18 mouse cellular contexts compared by ENCODE assay signal in the genomic region with DNA sequence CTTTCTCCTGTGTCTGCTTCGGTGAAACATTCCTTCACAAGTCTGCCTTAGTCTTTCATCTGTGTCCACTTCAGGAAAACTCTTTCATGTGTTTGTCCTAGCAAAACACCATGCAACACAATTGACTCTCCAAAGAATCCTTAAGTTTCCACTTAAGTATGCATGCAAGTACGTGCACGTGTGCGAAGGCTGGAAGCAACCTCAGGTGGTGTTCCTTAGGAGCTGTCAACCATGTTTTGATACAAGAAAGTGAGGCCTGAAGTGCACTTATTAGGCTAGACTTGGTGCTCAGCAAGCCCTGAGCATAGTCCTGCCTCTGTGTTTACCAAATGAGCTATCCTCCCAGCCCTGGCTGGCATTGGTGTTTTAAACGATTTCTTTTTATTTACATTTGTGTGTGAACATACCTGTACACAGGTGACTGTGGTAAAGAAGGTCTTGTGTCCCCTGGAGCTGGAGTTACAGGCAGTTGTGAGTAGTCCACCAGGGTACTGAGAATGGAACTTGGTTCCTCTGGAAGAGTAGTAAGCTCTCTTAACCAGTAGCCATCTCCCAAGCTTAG.
"Had no signal": no experiment of that assay in that cellular context is flagged by ENCODE, and none has a peak within 500 bp of the region (broad histone marks: within the 10 kb centered on the region; RNA-seq: fewer than 3 reads in every experiment).

No protein-coding gene starts in this region.

- H3K4me3 ChIP-seq: left cerebral cortex, adult 2 months; limb, embryonic 13.5 days; liver, embryonic 12.5 days; liver, embryonic 15.5 days; lung, embryonic 15.5 days; midbrain, embryonic 12.5 days; myocyte; neural tube, embryonic 13.5 days; stomach, embryonic 15.5 days had no signal

- H3K27me3 ChIP-seq: limb, embryonic 13.5 days; liver, embryonic 12.5 days; liver, embryonic 15.5 days; lung, embryonic 15.5 days; midbrain, embryonic 12.5 days; neural tube, embryonic 13.5 days; stomach, embryonic 15.5 days had no signal

- H3K9me3 ChIP-seq: limb, embryonic 13.5 days; liver, embryonic 12.5 days; liver, embryonic 15.5 days; lung, embryonic 15.5 days; midbrain, embryonic 12.5 days; neural tube, embryonic 13.5 days; stomach, embryonic 15.5 days had no signal

- H3K4me2 ChIP-seq: limb, embryonic 13.5 days; liver, embryonic 12.5 days; liver, embryonic 15.5 days; lung, embryonic 15.5 days; midbrain, embryonic 12.5 days; neural tube, embryonic 13.5 days; stomach, embryonic 15.5 days had no signal

- H3K9ac ChIP-seq: limb, embryonic 13.5 days; liver, embryonic 12.5 days; liver, embryonic 15.5 days; lung, embryonic 15.5 days; midbrain, embryonic 12.5 days; neural tube, embryonic 13.5 days; stomach, embryonic 15.5 days had no signal

- DNase-seq: layer of hippocampus, postnatal 36 days; retina, postnatal 1 day; right cerebral cortex, postnatal 25 days; spleen, adult 18-20 months; thymus, adult 18-20 months; thymus, postnatal 36 days had no signal

- H3K36me3 ChIP-seq: limb, embryonic 13.5 days; liver, embryonic 12.5 days; liver, embryonic 15.5 days; lung, embryonic 15.5 days; midbrain, embryonic 12.5 days; neural tube, embryonic 13.5 days; stomach, embryonic 15.5 days had no signal

- H3K4me1 ChIP-seq: liver, embryonic 12.5 days; liver, embryonic 15.5 days; lung, embryonic 15.5 days; midbrain, embryonic 12.5 days; stomach, embryonic 15.5 days had no signal

- ATAC-seq: intestine, postnatal 0 days; liver, embryonic 12.5 days; midbrain, embryonic 16.5 days had no signal

- H3K27ac ChIP-seq: kidney, postnatal 0 days; left cerebral cortex, adult 2 months; liver, embryonic 12.5 days; liver, embryonic 15.5 days; lung, embryonic 15.5 days; midbrain, embryonic 12.5 days; stomach, embryonic 15.5 days had no signal
